Mouse (Mus musculus) kidney, postnatal 0 days (tissue): ENCODE results near the gene Ccdc34. TPM values are rescaled to one million over a fixed set of nuclear protein-coding genes. Genes with fewer than 3 reads are reported as not detected.

Experiments
- ATAC-seq: fragments of 200-750 bp; cut with Nextera tagmentation; replicated peaks from 2 replicates; pipeline ENCODE4 v1.8.0; 2017; ENCODE audit warnings: low read depth, moderate number of reproducible peaks, moderate TSS enrichment, moderate library complexity; ENCODE audit not compliant: low FRiP score
- DNase-seq: peaks from one replicate; pipeline ENCODE4 v3.0.0-alpha.2; 2016; ENCODE audit warnings: low spot score
- H3K27ac ChIP-seq: fragments of 300-500 bp; sonication (generic); 2 replicates; pipeline ENCODE4 v1.5.1; 2014; ENCODE audit warnings: mild to moderate bottlenecking
- H3K27me3 ChIP-seq: fragments of 300-500 bp; sonication (generic); 2 replicates; pipeline ENCODE4 v1.6.1; 2014; ENCODE audit warnings: low read length, mixed read lengths; ENCODE audit not compliant: insufficient read depth
- H3K36me3 ChIP-seq: fragments of 300-500 bp; sonication (generic); 2 replicates; pipeline ENCODE4 v1.6.1; 2014; ENCODE audit warnings: low read length, mixed read lengths; ENCODE audit not compliant: insufficient read depth
- H3K4me1 ChIP-seq: fragments of 300-500 bp; sonication (generic); replicated peaks from 2 replicates; pipeline ENCODE4 v1.6.1; 2014; ENCODE audit warnings: antibody characterized with exemption, low read length, mixed read lengths; ENCODE audit not compliant: insufficient read depth
- H3K4me2 ChIP-seq: fragments of 300-500 bp; sonication (generic); 2 replicates; pipeline ENCODE4 v1.6.1; 2014; ENCODE audit warnings: mild to moderate bottlenecking, low read length, moderate library complexity, mixed read lengths
- H3K4me3 ChIP-seq: fragments of 300-500 bp; sonication (generic); replicated peaks from 2 replicates; pipeline ENCODE4 v1.5.1; 2014; ENCODE audit warnings: low read depth, low read length
- H3K9ac ChIP-seq: fragments of 300-500 bp; sonication (generic); 2 replicates; pipeline ENCODE4 v1.6.1; 2014; ENCODE audit warnings: low read depth, low read length
- H3K9me3 ChIP-seq: fragments of 300-500 bp; sonication (generic); replicated peaks from 2 replicates; pipeline ENCODE4 v1.6.1; 2016; ENCODE audit warnings: low read length, inconsistent platforms, mixed read lengths
- CTCF ChIP-seq: IDR thresholded peaks from 2 replicates; pipeline ENCODE4 v1.5.1; 2016; ENCODE audit warnings: antibody characterized with exemption, low read depth, mild to moderate bottlenecking, moderate library complexity
- WGBS: fragments of 180-500 bp; shearing (Covaris S2); extraction: QIAGEN DNeasy Blood & Tissue Kit; methylation state at CpG from one replicate; pipeline ENCODE4 v1.1.7; 2014; 5-methylcytosine and 5-hydroxymethylcytosine counted together
- polyA plus RNA-seq: library from polyadenylated mRNA; unstranded; fragments of >200 nt; fragmentation: Nextera tagmentation; extraction: Ambion mirVana; gene quantifications from 2 replicates; pipeline ENCODE4 v1.2.1, GENCODE M21; 2015

The Ccdc34 gene
- polyA plus RNA-seq, 1 experiment from 2014 or later: 42.7 TPM

DNA sequence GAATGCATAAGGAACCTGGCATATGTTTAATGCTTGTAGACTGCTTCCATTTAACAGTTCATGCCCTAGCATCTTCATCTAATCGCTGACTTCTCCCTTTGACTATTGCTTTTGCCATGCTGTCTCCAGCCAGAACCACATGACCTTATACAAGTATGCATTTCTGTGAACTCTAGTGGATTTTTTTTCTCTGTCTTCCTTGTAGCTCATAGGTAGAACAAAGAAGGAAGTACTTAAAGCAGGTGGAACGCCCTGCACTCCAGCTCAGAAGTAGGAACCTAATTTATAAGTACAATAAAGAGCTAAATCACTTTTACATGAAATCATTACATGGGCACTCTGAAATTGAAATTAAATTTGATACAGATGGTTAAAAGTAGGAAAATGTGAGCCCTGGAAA is 65.4 kb downstream of the Ccdc34 start:
- H3K9me3 ChIP-seq: no peaks in the 10 kb centered on the region

DNA sequence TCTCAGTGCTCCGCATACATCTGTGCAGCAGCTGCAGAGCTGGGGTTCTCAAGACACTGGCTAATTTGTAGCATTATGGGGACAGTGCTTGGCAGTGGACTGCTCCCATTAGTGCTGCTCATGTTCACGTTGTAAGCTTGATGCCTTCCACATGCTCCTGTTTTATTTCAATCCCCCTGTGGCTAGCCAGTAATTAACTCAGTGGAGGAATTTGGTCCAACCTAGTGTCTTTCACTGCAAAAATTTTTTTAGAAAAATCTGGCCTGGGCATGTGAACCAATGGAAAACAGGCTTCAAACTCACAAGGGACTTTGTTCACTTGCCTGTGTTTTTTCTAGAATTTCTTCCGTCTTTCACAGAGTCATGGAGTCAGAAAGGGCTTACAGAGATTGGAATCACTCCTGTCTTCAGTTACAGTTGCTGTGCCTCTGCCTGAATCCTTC is 68.1 kb downstream of the Ccdc34 start:
- Histone ChIP-seq H3K9me3 (no peaks in the 10 kb centered on the region), H3K27ac (no peak overlapping the region), H3K36me3 (no peaks in the 10 kb centered on the region), H3K4me1 (no peaks in the 10 kb centered on the region), H3K4me3 (no peak overlapping the region), H3K4me2 (no peak overlapping the region), H3K9ac (no peak overlapping the region), H3K27me3 (no peaks in the 10 kb centered on the region)
- ATAC-seq (peak; percentile 69), DNase-seq (peak; percentile 76)
- TF ChIP-seq CTCF: no peak
- whole genome bisulfite sequencing: 43% methylated on average over 3 of the region's 3 CpGs

More for the DNA sequence above, 65.4 kb downstream of the Ccdc34 start:
- TF ChIP-seq CTCF: no peak
- DNase-seq (no peak), ATAC-seq (no peak)
- Histone ChIP-seq H3K27ac (no peak overlapping the region), H3K4me2 (no peak overlapping the region), H3K36me3 (no peaks in the 10 kb centered on the region), H3K27me3 (no peaks in the 10 kb centered on the region), H3K4me1 (no peaks in the 10 kb centered on the region), H3K4me3 (no peak overlapping the region), H3K9ac (no peak overlapping the region)
- WGBS: 83% methylated on average over 2 of the region's 2 CpGs

- Histone ChIP-seq H3K4me1 (no peaks in the 10 kb centered on the region), H3K9me3 (no peaks in the 10 kb centered on the region), H3K4me3 (no peak overlapping the region), H3K4me2 (no peak overlapping the region), H3K27ac (no peak overlapping the region), H3K9ac (no peak overlapping the region), H3K27me3 (no peaks in the 10 kb centered on the region), H3K36me3 (no peaks in the 10 kb centered on the region)
- DNase-seq: no peak
- no peak for TF ChIP-seq CTCF
- 74% methylated on average over 3 of the region's 3 CpGs for WGBS
- no peak for ATAC-seq
Measured at GRCm38 (mm10) chr2:110114133-110114532, 96.5 kb downstream of the Ccdc34 start.

DNA sequence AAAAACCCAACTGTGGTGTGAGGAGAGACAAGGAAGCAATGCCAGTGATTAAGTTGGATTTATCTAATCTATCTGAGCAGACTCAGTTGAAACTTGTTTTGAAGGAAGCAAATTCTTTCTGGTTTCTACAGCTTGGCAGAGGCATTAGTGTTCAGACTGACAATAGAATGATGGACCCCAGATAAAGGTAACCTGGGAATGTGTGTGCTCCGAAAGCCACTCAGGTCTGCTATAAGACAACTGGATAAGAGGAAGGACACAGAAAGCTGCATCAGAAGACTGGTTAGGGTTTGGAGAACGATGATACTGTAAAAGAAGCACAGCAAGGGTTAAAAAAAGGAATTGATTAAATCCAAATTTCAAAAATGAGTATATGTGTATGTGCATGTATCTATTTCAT is 111.8 kb downstream of the Ccdc34 start:
- Histone ChIP-seq H3K4me1 (no peaks in the 10 kb centered on the region), H3K27me3 (no peaks in the 10 kb centered on the region), H3K4me2 (no peak overlapping the region), H3K27ac (no peak overlapping the region), H3K4me3 (no peak overlapping the region), H3K9me3 (no peaks in the 10 kb centered on the region), H3K9ac (no peak overlapping the region), H3K36me3 (no peaks in the 10 kb centered on the region)
- DNase-seq (no peak), ATAC-seq (no peak)
- no peak for TF ChIP-seq CTCF
- 92% methylated on average over 2 of the region's 2 CpGs for WGBS

DNA sequence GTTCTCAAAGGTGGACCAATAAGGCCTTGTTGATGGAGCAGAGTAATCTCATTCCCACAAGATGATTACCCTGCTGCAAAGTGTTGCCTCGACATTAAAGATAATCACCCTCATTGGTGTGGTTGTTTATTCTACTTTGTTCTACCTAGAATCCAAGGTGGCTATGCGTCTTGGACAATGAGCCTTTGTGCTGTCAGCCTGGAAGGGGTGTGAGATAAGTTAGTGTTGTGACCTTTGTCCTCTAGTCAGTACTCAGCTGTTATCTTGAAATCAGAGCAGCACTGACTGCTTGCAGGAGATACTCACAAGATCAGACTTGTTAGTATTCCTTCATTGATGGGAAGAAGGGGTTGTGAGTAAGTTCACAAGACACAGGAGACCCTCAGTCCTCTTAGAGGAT is 114.0 kb downstream of the Ccdc34 start:
- ATAC-seq: no peak
- Histone ChIP-seq H3K27me3 (no peaks in the 10 kb centered on the region), H3K4me1 (no peaks in the 10 kb centered on the region), H3K27ac (no peak overlapping the region), H3K4me2 (no peak overlapping the region), H3K9me3 (no peaks in the 10 kb centered on the region), H3K36me3 (no peaks in the 10 kb centered on the region), H3K4me3 (no peak overlapping the region), H3K9ac (no peak overlapping the region)
- WGBS: 38% methylated on average over 2 of the region's 2 CpGs
- DNase-seq: no peak
- no peak for TF ChIP-seq CTCF

GRCm38 (mm10) chr2:110133356-110134115 is 115.9 kb downstream of the Ccdc34 start:
- Histone ChIP-seq H3K4me2 (no peak overlapping the region), H3K27ac (peak overlapping the region; percentile 19; the same call in 1 of the 2 replicates), H3K27me3 (no peaks in the 10 kb centered on the region), H3K4me3 (no peak overlapping the region), H3K4me1 (no peaks in the 10 kb centered on the region), H3K9me3 (no peaks in the 10 kb centered on the region), H3K36me3 (no peaks in the 10 kb centered on the region), H3K9ac (no peak overlapping the region)
- 77% methylated on average over 3 of the region's 3 CpGs for WGBS
- no peak for ATAC-seq
- no peak for DNase-seq
- TF ChIP-seq CTCF: no peak
